Comparison of ENCODE assay signal across 10 mouse cellular contexts in genomic region chr14:73399866-73400618, GRCm38 (mm10). TPM values are rescaled to one million over a fixed set of nuclear protein-coding genes. Genes with fewer than 3 reads are reported as not detected.
DNase-seq lines count a peak whose midpoint lies in the region; ATAC-seq and TF ChIP-seq lines count a peak whose summit lies in the region.
"Had no signal": no experiment of that assay in that cellular context is flagged by ENCODE, and none has a peak within 500 bp of the region (broad histone marks: within the 10 kb centered on the region; RNA-seq: fewer than 3 reads in every experiment).

No protein-coding gene starts in this region.

- no peak overlapping the region for H3K27ac ChIP-seq in kidney, embryonic 16.5 days (ENCODE audit: low read length)
- peak overlapping the region; percentile 77 for H3K27ac ChIP-seq in limb, embryonic 10.5 days
- H3K27ac ChIP-seq in stomach, embryonic 15.5 days = peak overlapping the region; percentile 51; the same call in 1 of the 2 replicates
- no peak overlapping the region for H3K27ac ChIP-seq in layer of hippocampus, adult 2 months
- H3K27ac ChIP-seq: hindbrain, embryonic 15.5 days; midbrain, embryonic 13.5 days had no signal

- no peak for ATAC-seq in kidney, embryonic 16.5 days (ENCODE audit: low FRiP score, low TSS enrichment)
- no peak for ATAC-seq in stomach, embryonic 15.5 days (ENCODE audit: insufficient read depth, low FRiP score, low read depth)
- ATAC-seq: midbrain, embryonic 13.5 days had no signal

- H3K9me3 ChIP-seq in kidney, embryonic 16.5 days (ENCODE audit: low read length) = no peaks in the 10 kb centered on the region
- H3K9me3 ChIP-seq in limb, embryonic 10.5 days (replicated peaks) = no peaks in the 10 kb centered on the region
- no peaks in the 10 kb centered on the region for H3K9me3 ChIP-seq in stomach, embryonic 15.5 days
- H3K9me3 ChIP-seq: hindbrain, embryonic 15.5 days; midbrain, embryonic 13.5 days had no signal

- H3K36me3 ChIP-seq in kidney, embryonic 16.5 days (ENCODE audit: insufficient read depth, low read length) = no peaks in the 10 kb centered on the region
- no peaks in the 10 kb centered on the region for H3K36me3 ChIP-seq in limb, embryonic 10.5 days
- H3K36me3 ChIP-seq in stomach, embryonic 15.5 days = no peaks in the 10 kb centered on the region
- H3K36me3 ChIP-seq: hindbrain, embryonic 15.5 days; midbrain, embryonic 13.5 days had no signal

- no peak for TF ChIP-seq CTCF in layer of hippocampus, adult 2 months (conservative IDR thresholded peaks at IDR 0.05)

- no peaks in the 10 kb centered on the region for H3K27me3 ChIP-seq in kidney, embryonic 16.5 days (ENCODE audit: insufficient read depth, low read length)
- no peaks in the 10 kb centered on the region for H3K27me3 ChIP-seq in limb, embryonic 10.5 days (ENCODE audit: low read depth, poor library complexity, severe bottlenecking)
- H3K27me3 ChIP-seq in stomach, embryonic 15.5 days (replicated peaks) = no peaks in the 10 kb centered on the region
- H3K27me3 ChIP-seq: hindbrain, embryonic 15.5 days; midbrain, embryonic 13.5 days had no signal

- 24% methylated on average over 15 of the region's 15 CpGs for WGBS in kidney, embryonic 16.5 days
- WGBS in limb, embryonic 10.5 days = 58% methylated on average over 15 of the region's 15 CpGs
- 22% methylated on average over 15 of the region's 15 CpGs for whole genome bisulfite sequencing in stomach, embryonic 15.5 days

- H3K4me3 ChIP-seq in kidney, embryonic 16.5 days (ENCODE audit: low read length) = no peak overlapping the region
- H3K4me3 ChIP-seq in limb, embryonic 10.5 days = no peak overlapping the region
- no peak overlapping the region for H3K4me3 ChIP-seq in stomach, embryonic 15.5 days (replicated peaks)
- H3K4me3 ChIP-seq in layer of hippocampus, adult 2 months = no peak overlapping the region
- H3K4me3 ChIP-seq: hindbrain, embryonic 15.5 days; midbrain, embryonic 13.5 days had no signal

- H3K4me1 ChIP-seq in kidney, embryonic 16.5 days (ENCODE audit: insufficient read depth, low read length) = peaks cover 6% of the 10 kb centered on the region
- peaks cover 19% of the 10 kb centered on the region for H3K4me1 ChIP-seq in limb, embryonic 10.5 days
- 0 out of 2 replicates have a peak, but pooled peaks cover 9% of the 10 kb centered on the region for H3K4me1 ChIP-seq in stomach, embryonic 15.5 days
- H3K4me1 ChIP-seq: hindbrain, embryonic 15.5 days; midbrain, embryonic 13.5 days had no signal

- DNase-seq in kidney, adult 18-20 months = no peak
- DNase-seq in embryo, embryonic 11 days = peak; percentile 46
- DNase-seq in limb, embryonic 10.5 days (ENCODE audit: low spot score) = no peak
- no peak for DNase-seq in layer of hippocampus, adult 2 months (ENCODE audit: low spot score in 2 of 2)
- no peak for DNase-seq in cerebellum, adult 11 months
- DNase-seq in frontal cortex, postnatal 36 days (ENCODE audit: low spot score in 2 of 2) = no peak

- H3K9ac ChIP-seq in kidney, embryonic 16.5 days (replicated peaks; ENCODE audit: low read length) = 0 out of 2 replicates have a peak overlapping the region, but pooled peaks have one; percentile 1
- no peak overlapping the region for H3K9ac ChIP-seq in stomach, embryonic 15.5 days
- H3K9ac ChIP-seq: hindbrain, embryonic 15.5 days; midbrain, embryonic 13.5 days had no signal

- H3K4me2 ChIP-seq in kidney, embryonic 16.5 days (replicated peaks; ENCODE audit: low read depth, low read length) = 0 out of 2 replicates have a peak overlapping the region, but pooled peaks have one; percentile 0
- H3K4me2 ChIP-seq in stomach, embryonic 15.5 days = no peak overlapping the region
- H3K4me2 ChIP-seq: hindbrain, embryonic 15.5 days; midbrain, embryonic 13.5 days had no signal

RNA-seq across cellular contexts. Expression of gene Itm2b, which starts 15.0 kb away (rescaled TPM):
- 1,091 and 1,137 TPM in 2 replicates for polyA plus RNA-seq in kidney, embryonic 16.5 days (2015; fragmentation: Nextera tagmentation; extraction: Ambion mirVana)
- polyA plus RNA-seq in limb, embryonic 10.5 days (2016; fragmentation: Nextera tagmentation; extraction: Ambion mirVana) = 219 and 269 TPM in 2 replicates
- polyA plus RNA-seq in stomach, embryonic 15.5 days (2015; fragmentation: Nextera tagmentation; extraction: Ambion mirVana) = 866 and 945 TPM in 2 replicates
- total RNA-seq in layer of hippocampus, adult 2 months (2021) = 1,000 to 10,000 TPM in 1 of 2 experiments, 100 to 1,000 TPM in 1; 989 to 1,035 TPM

Comparison
In these comparisons a context has a peak if more than half of its experiments do, and no peak if none do; other contexts are left out.
1. H3K27ac ChIP-seq: peak in limb, embryonic 10.5 days (single experiment) and stomach, embryonic 15.5 days (single experiment); none in kidney, embryonic 16.5 days (single experiment) and layer of hippocampus, adult 2 months (single experiment).